Mouse (Mus musculus): Measurements from ENCODE around the gene Smo.

Smo gene

DNA sequence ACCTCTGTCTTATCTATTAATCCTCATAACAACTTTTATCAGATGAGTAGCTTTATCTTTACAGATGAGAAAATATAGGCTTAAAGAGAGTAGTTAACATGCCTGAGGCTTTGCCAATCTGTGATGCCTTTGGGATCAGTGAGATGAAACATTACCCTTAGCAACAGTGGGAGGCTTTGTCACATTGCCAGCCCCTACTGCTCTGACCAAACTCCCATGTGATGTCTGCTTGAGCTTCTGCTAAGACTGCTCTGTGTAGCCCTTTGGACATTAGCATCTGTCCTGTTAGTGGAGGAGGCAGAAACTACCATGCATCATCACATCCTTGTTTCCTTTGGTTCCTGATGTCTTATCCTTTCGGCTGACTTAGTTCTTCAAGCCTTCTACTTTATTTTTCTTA lies 40.3 kb downstream of the Smo start:
- no peak for DNase-seq (ENCODE audit: low spot score in 2 of 2)

DNA sequence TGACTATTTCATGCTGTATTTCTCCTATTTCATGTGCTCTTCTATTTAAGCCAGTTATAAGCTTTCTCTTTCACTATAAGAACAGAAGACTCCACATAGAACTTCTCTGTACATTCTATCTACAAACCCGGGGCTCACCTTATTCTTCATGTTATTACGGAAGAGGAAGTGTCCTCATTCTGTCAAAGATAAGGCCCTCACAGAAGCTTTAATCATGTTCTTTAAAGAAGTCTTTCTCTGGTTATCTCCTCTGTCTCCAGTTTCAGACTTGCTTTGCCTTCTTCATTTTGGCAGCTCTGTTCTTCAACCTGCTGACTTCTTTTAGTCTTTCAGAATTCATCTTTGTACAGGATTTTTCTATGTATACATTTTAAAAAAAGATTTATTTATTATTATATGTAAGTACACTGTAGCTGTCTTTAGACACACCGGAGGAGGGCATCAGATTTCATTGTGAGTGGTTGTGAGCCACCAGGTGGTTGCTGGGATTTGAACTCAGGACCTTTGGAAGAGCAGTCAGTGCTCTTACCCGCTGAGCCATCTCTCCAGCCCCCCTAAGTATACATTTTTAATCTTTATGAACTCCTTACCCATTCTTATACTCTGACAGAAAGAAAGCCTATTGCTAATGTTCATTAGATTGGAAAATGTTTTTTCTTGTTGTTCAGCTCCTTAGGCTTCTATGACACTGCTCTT lies 41.4 kb downstream of the Smo start:
- no peak for DNase-seq (ENCODE audit: low spot score in 2 of 2)

GRCm38 (mm10) chr6:29777238-29777555 lies 41.9 kb downstream of the Smo start:
- no peak for DNase-seq (ENCODE audit: low spot score in 2 of 2)

DNA sequence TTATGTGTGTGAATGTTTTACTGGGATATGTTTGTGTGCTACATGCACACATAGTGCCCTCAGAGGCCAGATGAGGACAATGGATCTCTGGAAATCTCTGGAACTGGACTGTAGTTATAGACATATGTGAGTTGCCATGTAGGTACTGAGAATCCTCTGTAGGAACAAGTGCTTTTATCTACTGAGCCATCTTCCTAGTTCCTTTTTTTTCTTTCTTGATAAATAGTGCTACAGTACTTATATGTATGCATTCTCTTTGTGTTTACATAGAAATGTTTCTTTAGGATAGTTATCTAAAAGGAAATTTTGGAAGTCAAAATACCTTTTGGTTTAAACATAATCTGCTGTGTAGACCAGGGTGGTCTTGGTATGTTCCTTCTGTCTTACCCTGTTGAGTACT lies 44.8 kb downstream of the Smo start:
- no peak for DNase-seq (ENCODE audit: low spot score in 2 of 2)

GRCm38 (mm10) chr6:29780571-29780970 lies 45.3 kb downstream of the Smo start:
- no peak for DNase-seq (ENCODE audit: low spot score in 2 of 2)

DNA sequence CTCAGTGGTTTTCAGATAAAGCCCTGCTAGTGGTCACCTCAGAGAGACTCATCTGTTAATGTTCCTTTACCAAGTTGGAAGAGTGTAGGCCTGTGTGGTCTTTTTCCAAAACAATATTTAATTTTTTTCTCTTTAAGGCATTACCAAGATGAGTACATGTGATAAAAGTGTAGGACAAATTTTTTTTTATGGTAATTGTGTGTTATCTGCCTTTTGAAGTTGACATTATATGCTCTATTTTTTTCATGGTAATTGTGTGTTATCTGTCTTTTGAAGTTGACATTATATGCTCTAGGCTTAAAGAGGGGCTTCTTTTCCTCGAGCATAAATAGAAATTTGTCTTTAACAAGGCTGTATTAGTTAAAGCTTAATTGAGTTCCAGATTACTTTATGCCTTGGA lies 46.9 kb downstream of the Smo start:
- DNase-seq (ENCODE audit: low spot score in 2 of 2), result no peak

DNA sequence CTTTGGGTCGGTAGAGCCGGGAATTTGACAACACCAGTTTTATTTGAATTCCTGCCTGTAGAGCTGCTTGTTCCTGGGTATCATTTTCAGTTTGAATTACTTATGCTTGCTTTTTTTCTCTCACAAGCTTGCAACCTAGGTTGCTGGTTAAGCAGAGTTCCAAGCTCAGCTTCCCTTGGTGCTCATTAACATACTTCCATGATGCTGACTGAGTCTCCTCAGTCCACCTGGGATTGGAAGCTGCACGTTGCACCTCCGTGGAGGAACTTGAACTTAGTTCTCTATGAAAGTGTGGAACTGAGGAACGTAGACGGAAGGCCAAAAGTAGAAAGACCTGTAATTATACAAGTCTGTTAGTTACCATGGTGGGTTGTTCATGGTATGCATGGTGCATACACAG lies 48.7 kb downstream of the Smo start:
- DNase-seq (ENCODE audit: low spot score in 2 of 2), result no peak

DNA sequence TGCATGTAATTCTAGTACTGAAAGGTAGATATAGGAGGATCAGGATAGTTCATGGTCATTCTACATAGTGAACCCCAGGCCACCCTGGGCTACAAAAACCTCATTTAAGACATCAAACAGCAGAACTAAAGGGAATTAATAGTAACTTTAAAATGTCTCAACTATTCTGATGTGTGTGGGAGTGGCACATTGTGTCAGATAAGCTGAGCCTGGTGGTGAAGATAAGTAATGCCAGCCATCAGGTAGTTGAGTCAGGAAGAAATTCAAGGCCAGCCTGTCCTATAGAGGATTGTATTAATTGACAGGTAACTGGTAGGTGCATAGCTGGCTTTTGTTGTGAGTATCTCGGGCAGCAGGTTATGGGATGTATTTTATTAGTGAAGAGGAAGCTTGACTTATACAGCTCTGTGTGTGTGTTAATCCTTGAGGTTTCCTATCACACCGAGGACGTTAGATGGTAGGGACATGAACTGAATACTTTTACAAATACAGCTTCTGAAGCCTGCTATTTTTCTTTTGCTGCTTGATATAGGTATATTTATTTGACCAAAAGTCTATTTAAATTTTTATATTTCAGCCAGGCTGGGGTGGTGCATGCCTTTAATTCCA lies 49.2 kb downstream of the Smo start:
- no peak for DNase-seq (ENCODE audit: low spot score in 2 of 2)

DNA sequence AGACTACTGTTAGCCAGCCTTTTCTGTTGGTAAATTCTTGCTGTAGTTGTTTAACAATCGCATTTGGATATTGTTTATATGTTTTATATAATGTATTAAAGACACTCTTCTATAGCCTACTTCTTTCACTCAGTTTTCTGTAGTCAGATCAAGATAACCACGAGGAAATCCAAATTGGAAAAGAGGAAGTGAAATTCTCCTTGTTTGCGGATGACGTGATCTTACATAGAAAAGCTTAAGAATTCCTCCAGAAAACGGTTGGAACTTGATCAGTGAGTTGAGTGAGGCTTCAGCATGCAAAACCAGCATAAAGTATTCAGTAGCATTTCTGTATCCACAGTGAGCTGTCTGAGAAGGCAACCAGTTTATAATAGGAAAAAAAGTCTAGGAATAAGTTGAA lies 50.5 kb downstream of the Smo start:
- no peak for DNase-seq (ENCODE audit: low spot score in 2 of 2)

DNA sequence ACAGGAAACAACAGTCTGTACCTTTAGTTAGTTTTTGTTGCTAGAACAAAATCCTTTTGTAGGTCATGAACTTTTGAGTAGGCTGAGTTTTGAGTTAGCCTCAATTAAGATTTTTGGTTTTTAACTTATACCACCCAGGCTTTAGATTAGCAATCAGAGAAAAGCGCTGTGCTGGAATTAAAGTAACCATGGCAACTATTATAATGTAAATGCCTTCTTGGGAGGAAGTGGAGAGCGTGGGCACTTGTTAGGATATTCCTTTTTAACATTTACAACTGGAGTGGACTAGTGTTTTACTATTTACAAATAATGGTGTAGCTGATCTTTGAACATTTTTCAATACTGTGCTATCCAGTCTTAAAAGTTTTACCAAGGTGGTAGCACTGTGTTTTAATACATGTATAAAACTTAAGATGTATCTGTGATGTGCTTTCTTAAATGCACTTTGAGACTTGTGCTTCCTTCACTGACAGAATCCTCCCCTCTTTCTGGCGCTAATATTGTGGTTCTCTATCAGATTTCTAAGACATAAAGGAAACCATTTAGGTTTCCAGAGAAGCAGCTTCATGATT lies 53.6 kb downstream of the Smo start:
- no peak for DNase-seq (ENCODE audit: low spot score in 2 of 2)

DNA sequence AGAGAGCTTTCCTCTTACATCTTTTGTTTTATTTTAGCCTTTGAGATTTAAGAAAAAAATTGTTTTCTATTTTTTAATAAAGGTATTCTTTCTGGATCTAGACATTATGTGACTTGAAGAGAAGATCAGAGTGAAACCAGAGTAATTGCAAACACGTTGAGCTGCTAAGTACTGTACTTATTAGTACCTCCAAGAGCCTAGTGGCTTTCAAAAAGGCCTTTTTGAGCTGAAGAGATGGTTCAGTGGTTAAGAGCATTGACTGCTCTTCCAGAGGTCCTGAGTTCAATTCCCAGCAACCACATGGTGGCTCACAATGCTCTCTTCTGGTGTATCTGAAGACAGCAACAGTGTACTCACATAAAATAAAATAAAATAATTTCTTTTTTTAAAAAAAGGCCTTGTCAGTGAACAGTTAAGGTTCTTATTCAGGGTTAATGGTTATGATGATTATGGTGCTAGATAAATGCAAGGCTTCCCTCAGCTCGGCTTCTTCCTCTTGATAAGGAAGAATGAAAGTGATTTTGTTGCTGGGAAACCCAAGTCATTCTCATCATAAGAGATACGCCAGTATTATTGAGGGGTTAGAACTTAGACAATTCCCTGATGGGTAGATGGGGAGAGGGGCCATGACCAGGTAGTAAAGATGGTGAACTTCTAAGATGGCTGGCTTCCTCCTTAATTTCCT lies 54.9 kb downstream of the Smo start:
- DNase-seq (ENCODE audit: low spot score in 2 of 2), result no peak

- no peak for DNase-seq (ENCODE audit: low spot score in 2 of 2)
Measured at GRCm38 (mm10) chr6:29793520-29793919, 58.2 kb downstream of the Smo start.

DNA sequence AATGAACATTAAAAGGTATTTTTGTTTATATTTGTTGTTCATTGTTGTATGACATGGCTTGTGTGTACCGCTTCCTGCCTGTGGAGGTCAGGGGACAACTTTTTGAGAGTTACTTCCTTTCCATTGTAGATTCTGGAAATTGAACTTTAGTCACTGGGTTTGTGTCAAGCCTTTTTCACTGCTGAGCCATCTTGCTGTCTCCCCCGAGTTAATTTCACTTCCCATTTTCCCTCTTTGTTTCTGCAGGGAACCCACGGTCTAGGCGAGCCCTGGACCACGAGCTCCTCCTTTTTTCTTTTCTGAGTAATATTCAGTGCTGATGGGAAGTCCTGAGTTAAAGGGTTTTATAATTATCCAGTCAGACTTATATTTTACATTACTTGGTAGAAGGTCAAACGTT lies 59.3 kb downstream of the Smo start:
- DNase-seq (ENCODE audit: low spot score in 2 of 2), result no peak

GRCm38 (mm10) chr6:29802979-29803378 lies 67.7 kb downstream of the Smo start:
- DNase-seq (ENCODE audit: low spot score in 2 of 2), result no peak

- DNase-seq (ENCODE audit: low spot score in 2 of 2), result no peak
Measured at GRCm38 (mm10) chr6:29804006-29804405, 68.7 kb downstream of the Smo start.

DNA sequence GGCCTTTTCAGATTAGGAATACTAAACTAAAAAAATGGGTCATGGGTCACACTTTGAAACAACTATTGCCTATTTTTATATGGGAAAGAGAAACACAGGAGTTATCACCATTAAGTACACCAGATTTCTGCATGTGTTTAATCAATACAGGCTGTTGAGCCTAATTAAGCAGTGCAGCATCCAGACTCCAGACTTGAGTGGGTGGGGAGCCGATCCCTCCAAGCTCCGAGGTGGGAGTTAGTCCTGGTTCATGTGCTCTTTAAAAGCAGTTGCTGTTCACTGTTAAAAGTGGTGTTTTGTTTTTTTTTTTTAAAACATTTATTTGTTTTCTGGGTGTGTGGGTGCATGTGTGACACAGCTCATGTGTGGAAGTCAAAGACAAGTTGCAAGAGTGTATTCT lies 70.1 kb downstream of the Smo start:
- no peak for DNase-seq (ENCODE audit: low spot score in 2 of 2)
